Mouse (Mus musculus): Measurements from ENCODE around the gene Gm49387.

Gm49387 gene

DNA sequence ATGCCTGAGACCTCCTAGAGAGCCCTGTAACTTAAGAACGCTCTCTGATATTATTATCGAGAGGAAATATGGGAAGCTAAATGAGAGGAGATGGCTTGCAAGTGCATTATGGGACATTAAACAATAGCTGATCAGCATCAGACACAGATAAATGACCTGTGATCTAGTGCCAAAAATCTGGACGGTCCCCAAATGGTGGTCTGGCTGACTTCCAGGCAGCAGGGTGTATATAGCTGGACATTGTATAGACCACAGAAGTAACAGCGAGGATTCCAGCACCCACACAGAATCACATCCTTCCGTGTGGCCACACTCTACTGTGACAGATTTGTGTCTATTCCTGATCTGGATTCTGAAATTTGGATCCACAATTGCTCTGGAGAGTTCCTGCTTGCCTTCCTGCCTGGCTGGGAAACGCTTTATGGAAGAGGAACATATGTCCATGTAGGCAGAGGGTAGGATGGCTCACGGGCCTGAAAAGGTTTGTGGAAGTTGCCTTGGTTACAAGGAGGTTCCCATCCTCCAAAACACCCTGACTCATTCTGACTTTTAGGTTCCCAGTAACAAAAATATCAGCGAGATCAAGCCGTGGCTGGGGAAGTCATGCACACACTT is 68.0 kb downstream of the Gm49387 start:
- DNase-seq: peak; percentile 38 to 40

GRCm38 (mm10) chr14:31571419-31571818 is 69.3 kb downstream of the Gm49387 start:
- no peak for DNase-seq

- DNase-seq: no peak
Measured at GRCm38 (mm10) chr14:31570131-31570951, 70.3 kb downstream of the Gm49387 start.

GRCm38 (mm10) chr14:31569151-31569631 is 71.5 kb downstream of the Gm49387 start:
- no peak for DNase-seq

DNA sequence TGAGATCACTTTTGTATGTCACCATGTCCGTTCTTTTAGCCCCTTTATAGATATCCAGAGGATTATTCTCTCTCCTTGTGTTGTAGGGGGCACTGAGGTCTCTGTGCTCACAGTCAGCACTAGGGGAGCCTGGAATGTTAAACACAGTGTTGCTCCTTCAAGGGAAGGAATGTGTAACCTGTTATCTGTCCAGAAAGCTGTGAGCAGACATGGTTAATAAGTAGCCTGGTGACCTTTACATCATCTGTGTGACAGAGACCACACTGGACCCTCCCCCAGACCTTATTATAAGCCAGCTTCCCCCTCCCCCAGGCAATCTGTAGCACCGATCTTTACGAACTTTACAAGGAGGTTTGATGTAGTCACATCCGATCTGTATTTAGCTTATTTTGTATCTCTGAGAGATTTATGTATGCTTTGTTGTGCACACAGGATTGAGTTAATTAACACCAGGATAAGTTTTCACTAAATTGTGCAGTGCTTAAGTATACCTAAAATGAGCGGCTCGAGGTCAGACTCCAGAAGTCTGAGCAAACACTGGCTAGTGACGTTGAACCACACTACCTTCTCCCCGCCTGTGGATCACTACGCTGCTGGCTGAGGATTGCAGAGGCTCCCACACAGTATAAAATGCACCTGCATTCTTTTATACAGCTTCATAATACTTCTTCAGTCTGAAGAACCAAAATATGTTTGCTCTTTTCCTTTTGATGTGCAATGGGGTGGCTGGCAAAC is 75.0 kb downstream of the Gm49387 start:
- no peak for DNase-seq

GRCm38 (mm10) chr14:31564452-31565179 is 76.1 kb downstream of the Gm49387 start:
- no peak for DNase-seq

DNA sequence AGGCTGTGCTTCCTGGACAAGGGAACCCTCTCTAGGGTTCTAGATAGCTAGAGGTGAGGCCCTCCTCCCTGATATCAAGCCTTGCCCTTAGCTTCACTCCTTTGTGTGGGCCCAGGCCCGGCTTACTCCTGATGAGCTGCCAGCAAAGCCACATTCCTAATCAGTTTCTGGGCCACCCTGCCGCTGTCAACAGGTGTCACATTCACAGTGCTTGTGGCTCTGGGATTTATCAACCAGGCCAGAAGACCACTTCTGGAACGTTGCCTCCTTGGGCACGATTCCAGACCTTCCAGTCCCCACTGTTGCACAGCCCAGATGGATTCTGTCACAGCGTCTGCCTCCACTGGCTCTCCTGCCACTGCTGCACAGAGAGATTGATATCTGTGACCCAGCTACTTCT is 79.8 kb downstream of the Gm49387 start:
- DNase-seq: no peak

GRCm38 (mm10) chr14:31559216-31559615 is 81.5 kb downstream of the Gm49387 start:
- no peak for DNase-seq

DNA sequence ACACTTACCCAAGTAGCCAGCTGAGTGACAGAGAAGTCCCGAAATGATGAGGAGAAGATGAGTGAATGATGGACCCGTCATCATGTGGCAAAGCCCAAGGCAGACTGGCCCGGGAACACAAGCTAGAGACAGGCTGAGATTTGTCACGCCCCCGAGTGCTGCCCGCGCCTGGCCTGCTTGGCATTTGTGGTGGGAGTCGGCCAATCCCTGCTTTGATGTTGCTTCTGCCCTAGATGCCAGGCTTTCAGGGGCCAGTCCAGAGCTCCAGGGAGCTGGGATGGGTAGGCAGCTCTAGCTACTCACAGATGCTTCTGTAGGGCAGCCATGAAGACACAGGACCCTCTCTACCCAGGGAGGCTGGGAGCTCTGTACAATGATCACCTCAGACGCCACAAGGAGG is 82.9 kb downstream of the Gm49387 start:
- DNase-seq: peak; percentile 27 to 28

DNA sequence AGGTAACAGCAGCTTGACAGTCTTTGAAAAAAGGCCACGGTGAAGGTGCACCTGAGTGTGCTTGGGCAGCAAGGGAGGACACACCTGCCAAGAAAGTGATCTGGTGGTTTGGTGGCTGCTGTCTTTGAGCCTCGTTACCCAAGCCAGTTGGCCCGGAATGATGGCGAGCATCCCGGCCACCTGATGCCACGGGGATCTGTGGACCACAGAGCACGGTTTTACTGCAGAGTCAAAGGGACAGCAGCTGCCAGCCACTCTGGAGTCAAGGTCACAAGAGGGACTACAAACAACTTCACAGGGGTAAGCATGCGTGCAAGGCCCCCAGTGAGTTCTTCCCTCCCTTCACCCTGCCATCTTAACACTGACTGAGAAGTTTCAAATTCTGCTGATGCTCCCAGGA is 83.4 kb downstream of the Gm49387 start:
- peak; percentile 48 to 66 for DNase-seq

DNA sequence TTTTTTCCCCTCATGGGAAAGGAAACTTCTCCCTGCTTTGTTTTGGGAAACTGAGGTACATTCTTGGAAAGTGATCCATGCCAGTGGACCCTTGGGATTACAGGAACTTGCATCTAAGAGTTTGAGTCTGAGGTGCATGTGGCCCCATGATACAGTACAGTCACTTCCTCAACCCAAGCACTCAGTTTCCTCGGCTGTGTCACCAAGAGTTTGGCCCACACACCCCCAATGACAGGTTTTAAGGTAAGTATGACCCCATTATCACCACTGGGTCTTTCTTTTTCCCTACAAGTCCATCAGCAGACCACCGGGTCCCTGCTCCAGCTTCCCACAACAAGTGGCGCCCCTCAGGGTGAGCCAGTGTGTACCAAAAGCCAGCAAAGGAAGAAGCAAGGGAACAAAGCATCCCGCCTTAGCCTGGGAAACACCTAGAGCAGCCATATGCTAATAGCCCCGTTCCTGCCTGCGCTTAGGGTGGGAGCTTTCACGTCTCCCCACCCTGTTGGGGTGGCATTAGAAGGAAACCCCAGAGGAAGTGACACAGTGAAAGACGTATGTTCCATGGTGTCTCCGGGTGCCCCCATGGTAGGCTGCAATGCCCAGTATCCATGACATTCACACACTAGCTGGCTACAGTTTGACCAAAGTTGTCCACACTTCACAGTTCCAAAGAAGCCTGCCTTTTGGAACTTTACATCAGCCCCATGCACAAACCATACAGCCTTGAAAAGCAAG is 84.0 kb downstream of the Gm49387 start:
- DNase-seq: no peak

DNA sequence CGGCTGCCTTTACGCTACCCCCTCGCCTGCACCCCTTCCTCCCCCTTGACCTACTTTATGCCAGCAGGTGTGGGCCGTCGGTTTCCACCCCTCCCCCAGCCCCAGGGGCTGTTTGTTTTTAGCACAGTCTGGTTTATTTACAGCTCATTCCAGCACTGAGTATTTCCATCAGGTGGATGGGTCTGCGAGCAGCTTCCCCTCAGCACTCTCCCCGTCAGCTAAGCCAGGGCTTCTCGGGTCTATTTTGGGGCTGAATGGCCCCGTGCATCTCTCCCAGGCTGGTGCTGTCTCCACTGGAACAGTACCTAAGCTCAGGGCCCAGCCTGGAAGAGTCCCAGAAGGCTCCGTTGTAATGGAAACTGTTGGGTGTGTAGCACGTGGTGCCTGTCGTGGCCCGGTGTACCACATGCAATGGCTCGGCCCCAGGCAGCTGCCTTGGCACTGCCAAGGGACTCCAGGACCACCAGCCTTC is 84.7 kb downstream of the Gm49387 start:
- DNase-seq: peak in 1 of 2 experiments; percentile 20

DNA sequence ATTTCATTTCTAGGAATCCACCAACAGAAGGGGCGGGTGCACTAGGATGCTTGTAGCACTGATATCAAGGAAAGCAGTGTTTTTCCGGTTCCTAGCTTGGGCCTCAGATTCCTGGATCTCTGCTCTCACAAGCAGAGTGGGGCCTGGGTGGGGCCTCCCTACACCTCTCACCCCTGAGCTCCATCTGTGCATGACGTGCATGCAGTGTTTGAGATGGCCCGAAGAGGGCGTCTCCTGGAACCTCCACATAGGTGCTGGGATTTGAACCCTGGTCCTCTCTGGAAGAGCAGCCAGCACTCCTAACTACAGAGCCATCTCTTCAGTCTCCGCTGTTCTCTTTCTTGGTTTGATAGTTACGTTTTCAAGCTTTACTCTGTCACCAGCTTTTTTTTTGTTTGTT is 85.7 kb downstream of the Gm49387 start:
- no peak for DNase-seq

- DNase-seq: no peak
Measured at GRCm38 (mm10) chr14:31543885-31544442, 96.7 kb downstream of the Gm49387 start.

DNA sequence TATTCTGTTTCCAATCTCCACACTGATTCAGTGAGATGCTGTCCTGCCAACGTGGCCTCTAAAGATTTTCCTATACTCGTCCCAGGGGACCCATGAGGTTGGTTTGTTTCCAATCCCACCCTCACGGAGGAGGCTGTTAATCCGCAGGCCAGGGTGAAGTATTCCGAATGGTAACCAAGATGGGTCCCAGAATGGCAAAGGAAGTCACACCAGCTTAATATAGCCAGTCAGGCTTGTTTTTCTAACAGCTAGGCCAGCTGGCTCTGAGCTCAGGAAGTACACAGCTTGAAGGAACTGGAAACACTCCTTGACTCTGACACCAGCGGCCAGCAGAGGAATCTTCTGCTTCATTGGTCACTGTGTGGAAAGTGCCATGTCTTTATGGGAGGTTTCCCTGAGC is 103.4 kb downstream of the Gm49387 start:
- DNase-seq: peak; percentile 73 to 77

GRCm38 (mm10) chr14:31532656-31533055 is 108.0 kb downstream of the Gm49387 start:
- DNase-seq: no peak

- DNase-seq: no peak
Measured at GRCm38 (mm10) chr14:31531506-31532148, 109.1 kb downstream of the Gm49387 start.

DNA sequence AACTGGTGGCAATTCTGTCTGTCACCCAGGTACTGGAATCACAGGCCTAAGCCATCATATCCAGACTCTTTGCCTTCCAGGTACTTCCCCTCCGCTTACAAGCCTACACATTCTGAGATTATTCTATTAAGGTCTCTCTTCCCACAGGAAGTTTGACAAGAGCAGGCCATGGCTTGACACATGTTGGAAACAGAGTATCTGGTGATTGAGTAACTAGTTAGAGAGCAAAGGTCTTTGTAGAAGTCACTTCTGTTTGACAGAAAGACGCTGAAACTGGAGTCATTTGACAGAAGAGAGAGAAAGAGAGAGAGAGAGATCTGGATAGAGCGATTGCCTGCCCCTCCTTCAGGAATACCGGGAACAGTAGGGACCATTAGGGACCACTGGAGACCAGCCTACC is 109.8 kb downstream of the Gm49387 start:
- DNase-seq: no peak

- no peak for DNase-seq
Measured at GRCm38 (mm10) chr14:31525040-31525810, 115.5 kb downstream of the Gm49387 start.

DNA sequence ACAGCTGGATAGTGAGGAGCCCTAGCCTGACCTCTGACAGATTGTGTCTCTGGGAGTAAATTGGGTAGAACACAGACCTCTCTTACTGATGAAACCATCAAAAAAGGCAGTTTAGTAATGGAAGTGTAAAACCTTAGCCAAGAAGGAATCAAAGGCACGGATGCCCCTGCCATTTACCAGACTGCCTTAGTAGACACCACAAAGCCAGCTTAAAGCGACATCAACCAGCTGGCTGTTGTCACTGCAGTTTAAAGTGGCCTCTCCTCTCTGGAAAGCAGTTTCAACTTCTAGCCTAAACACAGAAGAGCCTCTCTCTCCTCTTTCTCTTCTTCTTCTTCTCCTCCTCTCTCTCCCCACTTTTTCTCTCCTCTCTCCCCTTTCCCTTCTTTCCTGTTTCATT is 119.4 kb downstream of the Gm49387 start:
- DNase-seq: peak; percentile 37 to 51
